Mouse (Mus musculus) neural tube, embryonic 10.5 days (tissue): ENCODE data around the gene Coa3.
A peak's percentile ranks its signal among the peaks of the same experiment; 100 is the strongest.
"Not testable (repeated sequence)": the region's sequence is repeated elsewhere in the genome, so short reads cannot be mapped to it uniquely, and the experiment has no call there.

Experiments used
- DNase-seq: peaks from one replicate; pipeline ENCODE4 v3.0.0-alpha.2; 2017; ENCODE audit warnings: low spot score; ENCODE audit errors: extremely low spot score

Coa3 gene

DNA sequence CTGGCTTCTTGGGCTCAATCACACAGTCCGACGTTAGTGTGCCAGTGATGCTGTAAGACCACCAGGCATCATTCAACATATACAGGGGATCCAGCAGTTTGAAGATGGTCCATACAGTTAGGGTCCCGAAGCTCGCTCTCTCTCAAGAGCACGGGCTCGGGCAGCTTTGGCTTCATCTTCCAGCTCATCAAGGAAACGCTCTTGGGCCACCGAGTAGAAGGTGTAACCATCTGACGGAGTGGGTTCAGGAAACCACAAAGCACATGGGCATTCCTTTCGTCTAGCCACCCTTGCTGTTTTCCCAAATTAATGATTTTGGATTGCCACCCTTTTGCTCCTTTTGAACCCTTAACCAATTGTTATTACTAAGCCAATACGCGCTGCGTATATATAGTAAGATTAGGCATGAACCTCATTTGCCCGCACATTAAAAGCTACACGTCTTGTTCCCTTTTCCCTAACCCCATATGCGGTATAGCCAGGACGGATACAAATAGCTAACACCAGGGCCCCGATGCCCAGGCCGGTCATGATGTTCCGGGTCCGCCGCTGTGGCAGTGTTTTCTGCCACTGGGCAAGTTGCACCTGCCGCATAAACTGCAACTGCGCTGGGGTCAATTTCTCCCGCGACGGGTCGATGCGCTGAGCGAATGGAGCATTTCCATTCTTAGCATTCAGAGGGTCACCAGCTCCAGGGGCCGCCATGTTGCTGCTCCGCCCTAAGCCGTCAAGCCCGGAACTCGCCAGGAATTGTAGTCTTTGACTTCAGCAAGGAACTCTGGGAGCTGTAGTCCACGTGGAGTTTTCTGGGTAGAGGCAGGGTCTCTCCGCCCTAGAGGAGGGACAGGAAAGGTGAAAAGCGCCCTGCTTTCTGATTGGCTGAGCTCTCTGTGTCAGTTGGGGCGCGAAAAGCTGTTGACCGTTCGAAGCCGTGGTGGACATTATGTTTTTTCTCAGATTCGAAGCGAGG, at the start of gene Coa3, which contains the start of gene Cntd1:
Gene Coa3, minus strand, starts transcription at position 892 of the 970 bp plus-strand sequence.
Gene Cntd1, plus strand, starts transcription at position 790 of the 970 bp plus-strand sequence.
- DNase-seq = peak; percentile 79

DNA sequence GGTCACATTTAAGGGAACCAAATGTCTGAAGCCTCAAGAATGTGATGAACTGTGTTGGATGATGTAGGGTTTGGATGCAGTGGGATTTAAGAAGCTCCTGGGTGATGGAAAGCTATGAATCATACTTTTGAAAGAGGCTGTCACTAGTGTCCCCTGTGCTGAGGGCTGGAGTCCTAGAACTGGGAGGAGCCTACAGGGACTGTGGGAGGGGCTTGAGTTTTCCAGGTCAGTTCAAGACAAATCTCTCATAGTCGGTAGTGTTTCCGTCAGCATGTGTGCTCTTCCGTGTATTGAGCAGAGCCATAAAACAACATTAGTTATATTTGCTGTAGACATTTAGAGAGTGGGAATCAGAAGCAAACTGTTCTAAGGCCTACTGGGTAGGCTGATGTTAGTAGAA, 48.4 kb upstream of the Coa3 start:
- no peak for DNase-seq

DNA sequence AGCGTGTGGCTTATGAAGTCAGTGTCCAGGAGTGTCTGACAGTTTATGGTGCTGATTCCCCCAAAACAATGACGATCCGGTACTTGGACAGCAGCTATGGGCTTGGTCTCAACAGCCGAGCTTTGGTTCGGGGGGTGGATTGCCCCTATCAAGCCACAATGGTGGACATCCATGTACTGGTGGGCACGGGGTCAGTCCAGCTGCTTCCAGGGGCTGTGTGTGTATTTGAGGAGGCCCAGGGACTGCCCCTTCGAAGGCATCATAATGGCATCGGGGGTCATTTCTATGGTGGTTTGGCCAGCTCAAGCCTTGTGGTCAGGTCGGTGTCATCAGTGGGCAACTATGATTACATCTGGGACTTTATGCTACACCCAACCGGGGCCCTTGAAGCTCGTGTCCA, 47.2 kb upstream of the Coa3 start:
- DNase-seq = no peak

DNA sequence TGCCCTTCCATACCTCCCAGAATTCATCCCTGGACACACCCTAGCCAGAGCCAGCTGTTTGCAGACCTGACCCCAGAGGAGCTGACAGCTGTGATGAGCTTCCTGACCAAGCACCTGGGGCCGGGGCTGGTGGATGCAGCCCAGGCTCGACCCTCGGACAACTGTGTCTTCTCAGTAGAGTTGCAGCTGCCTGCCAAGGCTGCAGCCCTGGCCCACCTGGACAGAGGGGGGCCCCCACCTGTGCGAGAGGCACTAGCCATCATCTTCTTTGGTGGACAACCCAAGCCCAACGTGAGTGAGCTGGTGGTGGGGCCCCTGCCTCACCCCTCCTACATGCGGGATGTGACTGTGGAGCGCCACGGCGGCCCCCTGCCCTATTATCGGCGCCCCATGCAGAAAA, 46.3 kb upstream of the Coa3 start:
- DNase-seq = not testable (repeated sequence)

DNA sequence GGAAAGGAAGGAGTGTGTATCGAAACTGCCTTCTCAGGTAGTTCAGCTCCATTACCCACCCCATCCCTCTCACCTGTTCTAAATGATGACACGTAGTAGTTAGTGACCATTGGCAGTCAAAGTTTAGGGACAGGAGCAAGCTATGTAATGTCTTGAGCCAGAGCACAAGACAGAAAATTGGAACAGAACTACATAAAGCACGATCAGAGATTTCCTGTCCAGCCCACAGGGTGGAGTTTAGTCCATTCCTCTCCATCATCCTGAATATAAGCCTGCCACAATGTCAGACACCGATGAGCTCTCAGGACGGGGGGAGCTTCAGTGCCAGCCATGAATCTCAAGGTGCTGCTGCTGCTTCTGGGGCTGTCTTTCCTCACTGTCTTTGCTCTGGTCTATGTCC, 45.8 kb upstream of the Coa3 start, which contains the start of gene Aoc2:
Gene Aoc2, plus strand, starts transcription at position 301 of the 400 bp plus-strand sequence.
- DNase-seq = no peak

DNA sequence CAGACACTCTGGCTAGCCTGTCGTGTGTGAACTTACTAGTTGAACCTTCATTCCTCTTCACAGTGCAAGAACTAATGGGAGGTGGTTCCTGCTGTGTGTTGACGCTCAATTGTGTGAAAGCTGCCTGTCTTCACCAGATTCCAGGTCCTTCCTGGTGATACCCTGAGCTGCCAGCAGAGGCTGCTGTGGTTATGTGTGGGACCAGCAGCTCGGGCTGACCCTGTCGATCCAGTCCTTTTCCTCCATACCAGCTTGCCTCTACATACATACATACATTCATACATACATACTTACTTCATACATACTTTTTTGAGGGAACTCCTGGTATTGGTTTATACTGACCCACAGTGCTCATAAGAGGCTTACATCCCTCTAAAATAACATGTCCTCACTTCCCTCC, 44.7 kb upstream of the Coa3 start:
- DNase-seq = peak; percentile 64

DNA sequence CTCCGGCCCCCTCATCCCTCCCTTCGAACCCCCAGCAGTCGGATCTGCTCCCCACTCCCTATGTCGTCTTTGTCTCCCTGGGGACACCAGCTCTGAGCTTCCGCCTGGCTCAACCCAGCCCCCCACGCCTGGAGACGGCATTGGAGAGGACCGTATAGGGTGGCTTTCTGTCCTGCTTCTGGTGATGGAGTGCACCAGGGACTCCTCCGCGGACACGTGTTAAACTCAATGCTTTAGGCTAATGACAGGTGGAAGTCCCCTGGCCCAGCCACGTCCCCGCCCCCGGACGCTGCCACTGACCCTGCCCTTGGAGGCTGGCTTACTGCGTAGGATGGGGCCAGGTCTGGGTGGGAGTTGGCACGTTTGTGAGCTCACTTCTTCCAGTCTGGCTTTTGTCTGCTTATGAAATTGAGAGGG, 37.6 kb upstream of the Coa3 start:
- DNase-seq = no peak

DNA sequence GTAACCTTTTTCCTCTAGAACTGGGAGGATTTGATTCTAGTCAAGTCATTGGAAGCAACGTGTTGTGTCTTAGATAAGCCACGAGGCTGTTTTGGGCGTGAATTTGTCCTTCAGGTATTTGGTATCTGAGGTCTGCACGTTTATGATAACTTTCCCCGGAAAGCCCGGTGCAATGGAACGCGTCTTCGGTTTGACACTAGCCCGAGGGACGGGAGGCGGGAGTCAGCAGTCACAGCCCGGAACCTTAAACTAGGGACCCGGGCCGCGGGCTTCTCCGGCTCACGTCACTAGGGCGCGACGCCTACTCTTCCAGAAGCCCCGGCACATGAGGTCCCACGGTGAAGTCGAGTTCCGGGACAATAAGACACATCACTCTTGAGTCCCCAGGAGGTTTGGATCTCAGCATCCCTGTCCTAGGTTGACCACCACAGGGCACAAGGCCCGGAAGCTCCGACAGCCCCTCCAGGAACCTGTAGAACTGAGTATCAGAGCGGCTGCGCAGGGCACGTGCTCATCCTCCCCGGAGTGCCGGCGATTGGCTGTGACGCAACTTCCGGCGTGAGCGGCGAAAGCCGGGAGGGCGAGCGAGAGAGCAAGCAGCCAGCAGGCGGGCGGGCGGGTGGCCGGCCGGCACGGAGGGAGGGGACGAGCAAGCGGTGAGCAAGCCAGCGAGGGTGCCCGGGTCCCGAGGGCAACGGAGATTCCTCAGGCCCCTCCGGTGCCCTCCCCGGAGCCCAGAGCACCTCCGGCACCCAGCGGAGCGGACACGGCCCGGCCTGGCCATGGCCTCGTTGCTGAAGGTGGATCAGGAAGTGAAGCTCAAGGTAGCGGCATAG, 37.0 kb upstream of the Coa3 start, which contains the start of gene Psme3:
Gene Psme3, plus strand, starts transcription at position 549 of the 836 bp plus-strand sequence.
- DNase-seq = peak; percentile 98

DNA sequence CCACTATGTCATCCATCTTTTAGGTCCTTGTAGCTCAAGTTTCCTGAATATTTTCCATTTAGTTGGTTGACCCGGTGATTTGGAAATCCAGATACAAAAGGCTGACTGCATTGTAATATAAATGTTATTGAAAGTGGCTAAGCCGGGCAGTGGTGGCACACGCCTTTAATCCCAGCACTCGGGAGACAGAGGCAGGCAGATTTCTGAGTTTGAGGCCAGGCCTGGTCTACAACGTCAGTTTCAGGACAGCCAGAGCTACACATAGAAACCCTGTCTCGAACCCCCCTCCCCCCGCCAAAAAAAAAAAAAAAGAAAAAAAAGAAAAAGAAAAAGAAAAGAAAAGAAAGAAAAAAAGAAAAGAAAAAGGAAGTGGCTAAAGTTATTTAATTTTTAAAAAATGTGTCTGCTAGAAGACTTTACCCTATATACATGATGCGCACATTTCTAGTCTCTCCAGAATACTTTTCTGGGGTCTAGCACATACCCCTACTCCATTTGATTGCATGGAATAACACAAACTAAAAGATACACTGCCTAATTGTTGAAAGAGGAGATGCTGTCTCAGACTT, 36.3 kb upstream of the Coa3 start:
- no peak for DNase-seq

DNA sequence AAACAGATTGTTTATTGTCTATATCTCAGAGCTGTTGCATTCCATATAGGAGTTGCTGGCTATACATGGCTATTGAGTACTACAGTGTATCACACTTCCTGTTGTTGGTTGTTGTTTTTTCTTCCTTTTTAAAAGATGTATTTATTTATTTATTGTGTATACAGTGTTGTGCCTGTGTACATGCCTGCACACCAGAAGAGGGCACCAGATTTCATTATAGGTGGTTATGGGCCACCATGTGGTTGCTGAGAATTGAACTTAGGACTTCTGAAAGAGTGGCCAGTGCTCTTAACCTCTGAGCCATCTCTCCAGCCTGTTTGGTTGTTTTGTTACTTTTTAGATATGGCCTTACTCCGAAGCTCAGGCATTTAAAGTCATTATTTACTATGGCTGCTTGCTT, 35.7 kb upstream of the Coa3 start:
- DNase-seq = no peak

DNA sequence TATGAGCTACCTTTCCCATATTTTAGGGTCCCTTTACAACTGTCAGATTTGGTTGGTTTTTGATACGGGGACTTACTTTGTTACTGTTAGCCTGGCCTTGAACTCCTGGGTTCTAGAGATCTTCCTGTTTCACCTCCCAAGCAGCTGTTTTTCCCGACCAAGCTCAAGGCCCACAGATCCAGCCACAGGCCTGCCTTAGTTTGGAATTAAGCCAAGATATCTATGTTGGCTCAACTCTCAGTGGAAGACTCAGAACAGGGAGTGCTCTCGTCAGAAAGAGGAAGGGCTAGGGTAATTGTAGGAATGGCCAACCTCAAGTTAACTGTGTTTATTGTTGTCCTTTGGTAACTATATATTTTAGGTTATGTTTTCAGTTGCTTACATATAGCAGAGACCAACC, 33.2 kb upstream of the Coa3 start:
- DNase-seq = no peak

DNA sequence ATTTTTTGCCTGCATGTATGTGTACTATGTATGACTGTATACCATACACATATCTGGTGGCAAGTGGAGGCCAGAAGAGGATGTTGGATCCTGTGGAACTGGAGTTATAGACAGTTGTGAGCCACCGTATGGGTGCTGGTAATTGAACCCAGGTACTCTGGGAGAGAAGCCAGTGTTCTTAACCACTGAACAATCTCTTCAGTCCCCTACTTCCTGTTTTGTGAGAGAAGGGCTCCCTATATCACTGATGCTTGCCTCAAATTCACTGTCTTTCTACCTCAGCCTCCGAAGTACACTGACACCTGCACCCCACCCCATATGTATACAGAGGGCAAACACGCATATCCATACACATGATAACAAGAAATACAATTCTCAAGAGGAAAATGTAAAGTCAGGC, 32.2 kb upstream of the Coa3 start:
- no peak for DNase-seq

DNA sequence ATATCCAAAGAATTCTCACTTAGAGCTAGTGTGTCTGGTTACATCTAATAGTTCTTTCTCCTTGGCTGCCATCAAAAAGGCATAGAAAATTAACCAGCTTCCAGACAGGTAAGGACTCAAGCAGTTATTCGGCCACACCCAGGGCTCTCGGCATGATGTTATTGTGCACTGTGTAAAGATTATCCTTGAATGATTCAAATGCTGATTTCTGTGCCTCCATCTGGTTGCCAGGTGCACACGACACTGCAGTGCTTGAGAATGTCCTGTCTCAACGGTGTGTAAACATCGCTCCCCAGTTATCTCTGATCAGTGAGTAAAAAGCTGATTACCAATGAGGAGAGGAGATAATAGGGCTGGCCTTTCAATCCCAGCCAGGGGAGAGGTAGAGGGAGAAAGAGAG, 28.8 kb upstream of the Coa3 start:
- no peak for DNase-seq

DNA sequence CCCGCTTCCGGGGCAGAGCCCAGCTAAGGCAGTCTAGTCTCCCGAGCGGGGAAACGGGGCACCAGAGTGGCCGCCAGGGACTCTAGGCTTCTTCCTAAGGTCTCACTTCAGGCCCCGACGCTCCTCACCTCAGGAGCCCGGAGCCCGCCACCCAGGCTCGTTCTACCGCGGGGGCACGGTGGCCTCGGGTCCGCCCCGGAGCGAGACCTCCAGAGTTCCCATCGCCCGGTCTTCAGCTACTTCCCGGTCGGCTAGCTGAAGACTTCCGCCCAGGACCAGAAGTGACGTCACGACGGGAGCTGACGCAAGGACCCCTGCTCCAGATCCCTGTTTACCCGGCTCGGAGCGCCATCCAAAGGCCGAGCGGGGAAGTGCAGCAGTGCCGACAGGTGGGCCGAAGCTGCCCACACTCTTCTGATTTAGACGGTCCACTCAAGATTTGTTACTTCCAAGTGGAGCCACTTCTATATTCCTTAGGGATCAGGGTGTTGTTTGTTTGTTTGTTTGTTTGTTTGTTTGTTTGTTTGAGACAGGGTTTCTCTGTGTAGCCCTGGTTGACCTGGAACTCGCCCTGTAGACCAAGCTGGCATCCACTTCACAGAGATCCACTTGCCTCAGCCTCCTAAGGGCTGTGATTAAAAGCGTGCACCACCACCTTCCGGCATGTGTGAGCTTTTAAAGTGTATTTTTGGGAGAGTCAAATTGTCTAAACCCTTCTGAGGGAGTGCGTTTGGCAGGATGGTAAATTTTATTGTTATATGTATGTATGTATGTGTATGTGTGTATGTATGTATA, 23.3 kb upstream of the Coa3 start, which contains the start of gene Becn1:
Gene Becn1, minus strand, starts transcription at position 283 of the 795 bp plus-strand sequence.
- peak; percentile 97 for DNase-seq

DNA sequence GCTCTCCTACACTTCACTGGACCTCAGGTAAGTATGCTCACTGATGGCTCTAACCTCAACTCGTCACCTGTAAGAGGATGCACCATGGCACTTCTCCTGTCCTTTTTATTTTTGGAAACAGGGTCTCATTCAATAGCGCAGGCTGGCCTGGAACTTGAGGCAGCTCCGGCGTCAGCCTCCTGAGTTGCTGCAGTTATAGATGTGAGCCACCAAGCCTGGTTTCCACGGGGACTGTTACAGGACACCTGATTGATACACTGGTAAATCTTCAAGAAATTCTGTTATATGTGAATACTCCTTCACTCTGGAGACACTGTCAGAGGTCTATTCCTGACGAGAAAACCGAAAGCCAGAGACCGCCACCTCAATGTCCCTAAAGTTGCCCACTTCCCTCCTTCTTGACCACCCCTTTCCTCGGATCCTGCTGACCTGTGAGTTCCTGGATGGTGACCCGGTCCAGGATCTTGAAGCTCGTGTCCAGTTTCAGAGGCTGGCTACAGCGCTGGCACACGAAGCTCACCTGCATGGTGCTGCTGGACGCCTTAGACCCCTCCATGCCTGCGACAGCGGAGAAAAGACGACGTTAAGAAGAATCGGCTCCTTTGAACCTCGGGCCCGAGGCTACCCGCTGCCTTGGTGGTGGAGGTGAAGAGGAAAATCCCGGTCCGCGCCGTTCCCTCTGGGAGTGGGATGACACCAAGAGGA, 22.5 kb upstream of the Coa3 start:
- DNase-seq = no peak

DNA sequence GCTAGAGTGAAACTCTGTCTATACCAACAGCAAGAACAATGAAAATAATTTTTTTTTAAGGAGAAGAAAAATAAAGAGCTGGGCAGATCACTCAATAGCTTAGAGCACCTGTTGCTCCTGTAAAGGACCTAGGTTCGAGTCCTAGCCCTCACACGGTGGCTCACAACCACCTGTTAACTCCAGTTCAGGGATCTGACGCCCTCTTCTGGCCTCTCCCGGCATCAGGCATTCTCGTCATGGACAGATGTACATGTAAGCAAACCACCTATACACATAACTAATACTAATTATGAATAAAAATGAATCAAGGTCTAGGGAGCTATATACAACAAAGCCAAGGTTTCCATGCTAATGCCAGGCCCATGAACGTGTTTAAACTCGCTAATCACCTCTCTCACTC, 22.0 kb upstream of the Coa3 start:
- no peak for DNase-seq

DNA sequence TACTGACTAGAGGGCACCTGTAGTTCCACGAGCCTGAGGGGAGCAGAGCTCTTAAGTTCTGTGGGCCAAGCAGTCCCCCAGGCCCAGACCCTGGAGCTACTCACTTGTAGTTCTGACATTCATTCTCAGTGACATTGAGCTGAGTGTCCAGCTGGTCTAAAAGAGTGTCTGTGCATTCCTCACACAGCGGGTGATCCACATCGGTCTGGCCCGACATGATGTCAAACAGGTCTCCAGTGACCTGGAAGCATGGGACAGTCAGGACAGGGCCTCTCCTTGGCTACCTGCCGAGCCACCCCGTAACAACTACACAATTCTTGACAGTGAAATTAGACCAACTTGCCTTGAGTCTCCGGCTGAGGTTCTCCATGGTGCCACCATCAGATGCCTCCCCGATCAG, 16.3 kb upstream of the Coa3 start:
- no peak for DNase-seq

DNA sequence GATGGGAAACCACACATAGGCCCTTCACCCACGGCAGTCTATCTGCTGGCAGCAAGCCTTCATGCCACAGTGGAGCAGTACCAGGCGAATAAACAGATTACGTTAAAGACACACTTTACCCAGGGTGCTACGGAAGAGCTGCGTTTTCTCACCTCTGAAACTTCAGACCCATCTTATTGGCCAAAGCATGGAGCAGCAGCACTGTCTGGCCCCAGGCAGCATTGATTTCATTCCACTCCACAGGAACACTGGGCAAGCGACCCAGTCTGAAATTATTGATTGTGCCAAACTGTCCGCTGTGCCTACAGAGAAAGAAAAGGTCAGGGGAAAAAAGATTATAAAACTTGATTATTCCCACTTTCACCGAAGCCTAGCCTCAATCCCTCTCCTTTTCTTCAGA, 12.3 kb upstream of the Coa3 start:
- no peak for DNase-seq

DNA sequence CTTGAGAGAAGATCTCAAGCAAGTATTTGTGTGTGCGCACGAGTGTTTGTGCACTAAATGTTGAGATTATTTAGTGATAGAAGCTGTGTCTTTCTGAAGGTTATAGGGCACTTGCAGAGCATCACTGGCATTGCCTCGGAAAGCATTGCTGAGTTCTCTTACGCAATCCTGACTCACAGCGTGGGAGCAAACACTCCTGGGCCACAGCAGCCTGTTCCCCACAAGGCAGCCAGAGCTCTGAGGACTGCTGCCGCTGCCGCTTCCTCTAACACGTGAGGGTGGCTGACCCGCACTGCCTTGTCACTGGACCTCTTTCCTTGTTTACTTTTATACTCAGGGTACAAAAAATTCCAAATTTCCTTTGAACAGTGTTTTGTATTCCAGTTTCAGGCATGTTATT, 8.4 kb upstream of the Coa3 start:
- DNase-seq = no peak

DNA sequence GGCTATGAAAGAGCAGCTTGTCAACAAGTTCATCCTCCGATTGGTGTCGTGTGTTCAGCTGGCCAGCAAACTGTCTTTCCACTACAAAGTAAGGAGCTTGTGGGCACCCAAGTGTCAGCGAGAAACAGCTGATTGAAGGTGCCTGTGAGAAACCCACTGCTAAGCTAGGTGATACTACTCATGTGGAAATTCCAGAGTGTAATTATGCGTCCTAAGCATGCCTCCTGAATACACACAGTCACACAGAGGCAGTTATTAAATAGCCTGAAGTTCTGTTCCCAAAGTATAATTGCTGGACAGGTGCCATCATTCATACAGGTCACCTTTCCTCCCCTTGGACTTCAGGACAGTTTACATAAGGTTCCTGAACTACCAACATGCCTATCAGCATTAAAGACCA, 4.9 kb upstream of the Coa3 start:
- no peak for DNase-seq
